Mouse (Mus musculus) right cerebral cortex, postnatal 10 days (tissue): ENCODE measurements at regions not wholly inside any gene's neighbourhood (a gene's known extent, or its start where the extent isn't known, plus 50 kb on each side); places are given as distances from the start of the nearest gene placed in this dataset.

Experiments
- DNase-seq, 2 experiments: peaks; one replicate each; pipeline ENCODE4 v3.0.0; 2021; ENCODE audit warnings: low spot score in 2 of 2

DNA sequence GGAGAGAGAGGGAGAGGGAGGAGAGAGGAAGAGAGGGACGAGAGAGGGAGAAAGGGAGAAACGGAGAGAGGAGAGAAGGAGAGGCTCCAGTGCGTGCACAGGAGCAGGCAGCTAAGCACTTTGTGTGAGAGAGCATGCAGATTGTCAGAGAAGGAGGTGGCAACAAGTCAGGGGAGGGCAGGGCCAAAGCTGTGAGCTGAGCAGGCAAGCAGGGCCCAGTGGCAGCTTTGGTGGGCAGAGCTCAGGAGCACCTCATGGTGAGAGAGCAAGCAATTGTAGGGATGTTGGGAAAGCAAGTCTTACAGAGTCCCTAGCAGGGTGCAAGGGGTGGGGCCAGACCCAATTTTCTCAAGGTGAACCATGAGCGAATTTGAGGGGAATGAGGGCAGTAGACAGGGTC is 234.3 kb upstream of the Hey2 start:
- DNase-seq = no peak

DNA sequence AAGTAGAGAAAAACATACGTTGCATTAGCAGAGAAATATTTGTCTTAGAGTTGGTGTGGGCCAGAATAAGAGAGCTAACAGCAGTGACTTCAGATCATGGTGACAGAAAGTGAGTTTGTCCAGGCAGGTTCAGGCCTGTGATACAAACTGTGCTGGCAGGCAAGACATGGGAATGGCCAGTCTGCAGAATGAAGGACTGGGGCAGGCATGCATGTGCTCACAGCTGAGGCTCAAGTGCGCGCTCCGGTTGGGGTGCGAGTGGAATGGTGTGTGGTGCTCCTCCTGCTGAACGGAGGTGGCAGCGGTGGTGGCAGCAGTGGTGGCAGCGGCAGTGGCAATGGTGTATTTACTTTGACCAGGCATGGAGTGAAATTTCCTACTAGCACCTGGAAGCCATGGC is 233.8 kb upstream of the Hey2 start:
- DNase-seq = no peak

DNA sequence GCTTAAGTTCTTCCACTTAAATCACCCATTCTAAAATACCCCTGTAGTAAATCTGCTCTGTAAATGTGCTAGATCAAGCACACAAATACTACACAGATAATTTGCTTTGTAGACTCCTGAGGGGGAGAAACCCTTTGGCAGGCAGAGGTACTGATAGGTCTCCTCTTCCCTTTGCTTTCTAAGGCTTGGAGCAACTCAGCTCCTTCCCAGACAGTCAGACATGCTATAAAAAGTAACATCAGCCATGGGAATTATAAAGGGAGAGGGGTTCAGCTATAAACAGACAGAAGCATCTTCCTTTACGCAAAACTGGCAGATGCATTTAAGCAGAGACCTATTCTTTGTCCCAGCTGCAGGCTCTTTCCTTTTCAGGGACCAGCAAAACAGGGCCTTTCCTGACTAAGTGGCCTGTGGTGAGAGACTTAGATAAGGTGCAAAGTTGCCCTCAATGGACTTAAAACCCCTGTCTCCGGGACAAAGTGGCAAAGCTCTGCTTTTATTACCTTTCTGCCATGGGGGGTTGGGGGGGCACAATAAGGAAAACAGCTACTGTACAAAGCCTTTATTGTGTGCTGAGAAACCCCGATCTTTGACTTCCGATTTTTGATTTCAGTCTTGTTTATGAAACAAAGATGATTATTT is 231.5 kb upstream of the Hey2 start:
- no peak for DNase-seq

DNA sequence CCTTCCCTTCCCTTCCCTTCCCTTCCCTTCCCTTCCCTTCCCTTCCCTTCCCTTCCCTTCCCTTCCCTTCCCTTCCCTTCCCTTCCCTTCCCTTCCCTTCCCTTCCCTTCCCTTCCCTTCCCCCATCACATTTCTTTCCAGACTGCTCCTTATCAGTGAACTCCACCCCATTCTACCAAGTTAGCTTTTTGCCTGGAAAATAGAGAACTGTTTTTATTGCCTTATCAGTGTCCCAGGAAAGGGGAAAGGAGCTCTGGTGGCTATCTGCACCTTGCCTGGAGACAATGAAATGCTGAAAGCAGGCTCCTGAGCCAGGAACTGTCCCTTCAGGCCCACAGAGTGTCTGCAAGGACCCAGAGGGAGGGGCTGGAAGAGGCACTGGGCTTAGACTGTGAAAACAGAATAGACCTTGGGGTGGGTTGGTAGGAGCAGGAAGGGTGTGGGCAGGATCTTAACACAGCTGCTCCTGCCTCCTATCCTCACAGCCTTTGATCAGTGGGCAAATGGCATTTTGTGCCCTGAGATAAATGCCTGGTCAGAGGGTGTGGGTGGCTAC is 226.1 kb upstream of the Hey2 start:
- DNase-seq = no peak

DNA sequence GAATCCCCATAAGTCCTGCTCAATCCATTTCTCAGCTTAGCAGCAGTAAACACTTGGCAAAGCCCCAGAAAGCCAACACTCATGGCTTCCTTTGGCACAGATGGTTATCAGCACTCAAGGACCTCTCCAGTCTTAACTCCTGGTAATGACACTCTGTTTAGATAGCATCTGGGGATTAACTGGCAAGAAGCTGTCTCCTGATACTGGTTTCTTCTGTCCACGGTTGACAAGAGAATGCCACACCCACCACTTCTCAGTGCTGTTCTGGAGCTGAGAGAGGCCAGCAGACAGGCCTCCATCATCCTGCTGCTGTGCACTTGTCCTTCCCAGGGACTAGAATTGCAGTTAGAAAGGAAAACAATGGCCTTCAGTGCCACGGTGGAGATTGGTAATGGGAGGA is 220.1 kb upstream of the Hey2 start:
- DNase-seq = no peak

DNA sequence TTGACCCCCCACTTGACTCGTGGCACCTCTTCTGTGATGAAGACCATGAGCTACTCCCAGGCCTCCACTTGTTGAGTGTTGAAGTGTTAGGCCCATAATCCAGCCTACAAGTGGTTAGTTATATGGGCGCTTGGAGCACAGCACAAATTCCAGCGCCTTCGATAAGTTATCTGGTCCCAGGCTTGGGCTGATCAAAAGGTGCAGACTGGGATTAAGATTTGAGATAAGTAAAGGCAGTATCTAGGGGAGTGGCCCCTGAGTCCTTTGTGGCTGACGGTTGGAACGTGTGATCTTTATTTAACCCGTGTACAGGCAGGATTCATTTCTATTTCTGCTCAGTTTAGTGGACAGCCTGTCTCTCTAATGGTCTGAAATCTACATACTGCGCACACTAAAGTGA is 210.7 kb upstream of the Hey2 start:
- DNase-seq = no peak

DNA sequence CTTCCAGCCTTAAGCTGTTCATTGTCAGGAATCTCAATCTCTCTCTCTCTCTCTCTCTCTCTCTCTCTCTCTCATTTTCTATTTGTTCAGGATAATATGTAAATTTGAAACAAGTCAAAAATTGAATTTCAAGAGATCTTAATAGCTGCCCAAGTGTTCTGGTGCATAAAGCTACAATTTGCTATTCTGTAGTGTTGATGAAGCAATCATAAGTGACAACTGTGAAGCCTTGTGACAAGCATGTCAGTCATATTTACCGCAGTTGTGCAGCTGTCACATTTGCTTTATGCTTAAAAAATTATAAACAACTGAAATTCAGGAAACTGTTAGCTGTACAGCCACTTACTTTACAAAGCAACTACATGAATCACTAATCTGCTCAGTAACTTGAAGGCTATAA is 208.6 kb upstream of the Hey2 start:
- no peak for DNase-seq

DNA sequence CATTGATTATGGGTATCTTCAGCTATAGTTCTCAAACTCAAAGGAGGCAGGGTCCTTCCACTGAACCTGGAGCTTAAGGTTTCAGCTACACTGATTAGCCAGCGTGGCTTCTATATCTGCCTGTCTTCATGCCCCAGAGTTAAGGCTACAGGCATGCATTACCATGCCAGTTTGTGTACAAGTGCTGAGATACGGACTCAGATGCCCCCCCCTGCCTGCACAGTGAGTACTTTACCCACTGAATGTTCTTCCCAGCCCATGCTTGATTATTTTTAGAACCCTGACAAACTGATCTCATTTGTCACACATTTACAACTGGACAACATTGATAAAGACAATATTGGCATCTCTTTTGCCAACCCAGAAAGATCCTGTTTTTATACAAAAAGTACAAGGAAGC is 206.8 kb upstream of the Hey2 start:
- no peak for DNase-seq

DNA sequence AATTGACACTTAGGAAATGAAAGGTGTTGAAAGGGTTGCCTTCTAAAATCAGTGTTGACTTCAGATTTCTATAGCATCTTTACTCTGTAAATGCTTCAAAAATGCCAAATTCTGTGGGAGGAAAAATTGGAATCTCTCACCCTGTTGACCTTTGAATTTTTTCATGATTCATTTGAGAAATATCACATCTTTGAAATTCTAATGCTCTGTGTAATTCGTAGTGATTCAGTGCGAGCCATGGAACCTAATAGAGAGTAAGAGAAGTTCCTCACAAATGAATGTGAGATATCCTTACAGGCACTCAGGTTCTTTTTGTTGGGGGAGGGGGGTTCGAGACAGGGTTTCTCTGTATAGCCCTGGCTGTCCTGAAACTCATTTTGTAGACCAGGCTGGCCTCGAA is 193.0 kb upstream of the Hey2 start:
- DNase-seq = no peak

DNA sequence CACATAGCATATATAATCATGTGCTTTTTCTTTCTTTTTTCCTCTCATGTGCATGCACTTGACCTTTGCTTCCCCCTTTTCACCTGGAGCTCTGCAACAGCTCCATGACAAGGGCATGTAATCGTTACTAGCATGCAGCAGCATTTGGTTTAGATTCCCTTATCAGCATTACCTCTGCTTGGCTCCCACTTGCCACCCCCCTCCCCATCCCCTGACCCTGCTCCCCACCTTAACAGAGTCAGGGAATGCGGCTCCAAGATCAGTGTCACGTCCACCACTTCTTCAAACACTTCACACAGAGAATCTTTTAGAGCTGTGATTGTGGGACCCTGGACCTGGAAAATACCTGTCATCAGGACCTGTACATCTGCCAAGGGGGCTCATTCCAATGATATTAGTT is 192.2 kb upstream of the Hey2 start:
- DNase-seq = no peak

DNA sequence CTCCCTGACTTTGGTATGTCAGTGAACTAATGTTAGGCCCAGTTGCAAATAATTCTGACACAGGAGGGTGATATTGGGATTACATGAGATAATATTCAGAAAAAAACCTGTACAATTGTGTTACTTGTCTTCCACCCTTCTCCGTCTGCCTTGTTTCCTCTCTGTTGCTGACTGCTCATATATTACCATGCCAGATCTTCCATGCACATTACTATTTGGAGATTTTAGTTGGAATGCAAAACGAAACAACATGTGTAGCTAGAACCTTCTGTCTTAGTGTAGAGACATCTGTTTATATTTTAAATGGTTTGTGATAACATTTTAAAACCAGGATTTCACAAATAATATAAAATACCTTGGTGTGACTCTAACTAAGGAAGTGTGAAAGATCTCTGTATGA is 188.1 kb upstream of the Hey2 start:
- DNase-seq = no peak

DNA sequence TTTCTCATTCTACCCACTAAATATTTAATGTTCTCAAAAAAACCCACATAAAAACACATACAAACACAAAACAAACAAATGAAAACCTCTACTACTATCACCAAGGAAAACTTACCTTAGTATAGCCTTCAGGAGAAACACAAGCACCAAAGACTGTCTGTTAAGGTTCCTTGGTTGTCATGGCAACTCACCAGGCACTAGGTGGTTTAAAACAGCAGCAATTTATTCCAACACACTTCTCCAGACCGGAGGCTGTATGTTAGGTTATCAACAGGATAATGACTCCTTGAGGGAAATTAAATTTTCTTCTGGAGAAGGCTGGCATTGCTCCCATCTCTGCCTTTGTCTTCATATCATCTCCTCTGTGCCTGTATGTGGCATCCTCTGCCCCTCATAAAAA is 183.8 kb upstream of the Hey2 start:
- DNase-seq = peak; percentile 29 to 38

DNA sequence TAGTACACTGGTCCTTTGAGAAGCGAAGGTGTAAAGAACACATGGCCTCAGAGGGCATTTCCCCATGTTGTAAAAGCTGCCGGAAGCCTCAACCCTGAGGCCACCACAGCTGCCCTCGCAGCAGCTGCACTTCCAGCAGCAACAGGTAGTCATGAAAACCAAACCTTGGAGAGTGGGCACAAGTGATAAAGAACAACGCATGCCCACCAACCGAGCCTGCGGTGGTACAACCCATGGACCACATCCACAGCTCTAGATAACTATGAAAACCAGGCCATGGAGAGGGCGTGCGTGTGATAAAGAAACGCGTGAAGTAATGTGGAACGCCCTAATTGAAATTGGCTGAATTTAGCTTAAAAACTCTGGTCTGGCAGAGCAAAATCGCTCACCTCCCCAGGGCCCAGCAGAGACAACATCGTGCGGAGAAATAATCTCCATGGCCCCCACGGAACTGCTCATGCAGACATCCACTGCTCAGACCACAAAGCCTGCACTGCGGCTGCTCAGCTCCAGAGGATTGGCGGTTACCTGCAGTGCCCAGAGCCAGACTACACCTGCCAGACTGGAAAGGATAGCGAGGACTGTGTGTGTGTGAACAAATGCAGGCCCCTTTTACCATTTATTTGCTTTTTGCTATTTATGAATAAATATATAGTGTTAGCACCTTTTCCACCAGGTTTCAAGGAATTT is 170.2 kb upstream of the Hey2 start:
- DNase-seq = no peak

DNA sequence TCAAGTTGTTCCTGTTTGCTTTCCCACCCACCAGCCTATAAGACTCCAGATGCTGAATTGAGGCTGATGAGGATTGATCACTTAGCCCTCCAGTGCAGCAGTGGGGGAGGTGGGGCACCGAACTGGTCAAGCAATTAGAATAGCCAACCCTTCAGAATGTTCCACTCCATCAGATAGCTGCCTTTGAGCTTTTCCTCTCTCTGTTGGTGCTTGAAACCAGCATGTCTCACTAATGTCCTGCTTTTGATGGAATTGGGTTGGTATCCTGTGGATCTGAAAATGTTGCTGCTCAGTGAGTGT is 167.3 kb upstream of the Hey2 start:
- DNase-seq = no peak

DNA sequence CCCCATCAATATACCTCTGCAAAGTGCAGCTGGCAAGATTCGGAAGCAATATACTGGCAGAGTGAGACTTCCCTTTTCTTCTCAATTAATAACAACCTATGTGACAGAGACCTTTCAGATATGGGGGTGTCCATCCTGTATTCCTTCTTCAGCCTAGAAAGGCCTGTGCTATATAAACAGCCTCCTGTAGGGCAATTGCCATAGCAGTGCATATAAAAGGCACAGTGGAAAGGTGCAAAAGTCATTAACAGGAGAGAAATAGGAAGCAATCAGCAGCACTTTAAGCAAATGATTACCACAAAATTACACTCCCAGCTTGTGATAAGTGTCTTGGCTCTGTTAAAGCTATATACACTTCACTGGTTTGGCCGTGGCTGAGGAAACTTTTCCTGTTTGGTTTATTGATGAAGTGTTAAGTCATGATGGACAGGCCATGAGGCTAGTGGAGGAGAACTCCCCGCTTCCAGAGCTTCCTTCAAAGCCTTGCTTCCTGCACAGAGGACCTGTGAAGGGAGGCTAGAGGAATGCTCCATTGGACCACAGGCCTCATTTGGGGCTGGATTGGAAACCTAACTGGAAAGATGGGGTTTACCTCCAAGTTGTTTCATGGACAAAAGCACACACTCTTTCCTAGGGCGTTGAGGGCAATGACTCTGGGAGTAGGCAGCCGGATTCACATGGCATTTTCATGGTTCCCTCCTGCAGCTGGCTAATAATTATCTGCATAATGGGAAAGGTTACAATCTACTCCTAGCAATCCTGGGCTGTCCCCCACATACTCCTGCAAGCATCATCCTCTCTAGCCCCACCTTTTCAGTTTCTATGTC is 166.7 kb upstream of the Hey2 start:
- DNase-seq = no peak

DNA sequence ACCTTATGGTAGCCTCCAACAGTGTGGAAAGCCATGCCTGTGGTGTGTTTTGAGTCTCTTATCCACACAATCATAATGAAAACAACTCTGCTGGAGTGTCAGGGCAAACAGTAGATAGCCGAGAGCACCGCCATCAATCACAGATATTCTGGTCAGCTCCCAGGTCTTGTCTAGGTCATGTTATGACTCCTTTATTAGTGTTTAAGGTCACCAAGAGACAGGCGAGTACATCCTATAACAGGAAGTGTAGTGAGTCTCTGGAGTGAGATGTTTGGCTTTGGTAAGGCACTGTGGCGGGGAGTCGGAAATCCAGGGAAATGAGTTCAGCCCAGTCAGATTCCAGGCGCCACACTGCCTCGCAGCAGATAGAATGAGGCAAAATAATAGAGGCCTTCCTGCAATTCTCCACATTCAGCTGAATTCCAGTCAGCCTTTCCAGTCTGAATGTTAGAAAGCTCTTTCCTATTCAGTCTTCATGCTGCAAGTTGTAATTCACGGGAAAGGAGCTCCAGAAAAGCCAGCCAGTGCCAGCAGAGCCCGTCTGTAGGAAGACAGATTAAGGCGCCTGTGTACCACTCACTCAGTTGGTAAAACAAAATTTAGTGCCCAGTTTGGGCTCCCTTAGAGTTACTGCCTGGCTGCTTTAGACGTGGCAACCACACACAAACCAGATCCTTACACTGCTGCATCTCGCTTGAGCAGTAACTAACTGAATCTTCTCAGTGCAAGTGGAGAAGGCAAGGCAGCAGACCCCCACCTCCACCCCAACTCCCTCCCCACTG is 155.8 kb upstream of the Hey2 start:
- DNase-seq = peak; percentile 21 to 25

DNA sequence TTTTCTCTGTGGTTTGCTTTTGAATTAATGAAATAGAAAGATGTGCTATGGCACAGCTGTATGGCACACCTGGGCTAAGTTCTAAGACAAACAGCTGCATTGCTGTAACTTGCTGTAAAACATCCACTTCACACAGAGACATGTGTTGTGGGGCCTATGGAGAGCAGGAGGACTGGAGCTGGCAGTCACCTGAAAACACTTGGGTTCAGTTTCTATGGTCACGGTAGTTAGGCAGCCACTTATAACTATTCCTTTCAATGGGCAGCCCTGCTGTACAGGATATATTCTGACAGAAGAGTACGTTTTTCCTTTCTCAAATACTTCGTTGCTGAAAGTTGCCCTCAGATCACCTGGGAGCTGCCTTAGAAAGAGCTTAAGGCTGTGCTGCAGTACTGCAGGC is 149.6 kb upstream of the Hey2 start:
- DNase-seq = no peak

DNA sequence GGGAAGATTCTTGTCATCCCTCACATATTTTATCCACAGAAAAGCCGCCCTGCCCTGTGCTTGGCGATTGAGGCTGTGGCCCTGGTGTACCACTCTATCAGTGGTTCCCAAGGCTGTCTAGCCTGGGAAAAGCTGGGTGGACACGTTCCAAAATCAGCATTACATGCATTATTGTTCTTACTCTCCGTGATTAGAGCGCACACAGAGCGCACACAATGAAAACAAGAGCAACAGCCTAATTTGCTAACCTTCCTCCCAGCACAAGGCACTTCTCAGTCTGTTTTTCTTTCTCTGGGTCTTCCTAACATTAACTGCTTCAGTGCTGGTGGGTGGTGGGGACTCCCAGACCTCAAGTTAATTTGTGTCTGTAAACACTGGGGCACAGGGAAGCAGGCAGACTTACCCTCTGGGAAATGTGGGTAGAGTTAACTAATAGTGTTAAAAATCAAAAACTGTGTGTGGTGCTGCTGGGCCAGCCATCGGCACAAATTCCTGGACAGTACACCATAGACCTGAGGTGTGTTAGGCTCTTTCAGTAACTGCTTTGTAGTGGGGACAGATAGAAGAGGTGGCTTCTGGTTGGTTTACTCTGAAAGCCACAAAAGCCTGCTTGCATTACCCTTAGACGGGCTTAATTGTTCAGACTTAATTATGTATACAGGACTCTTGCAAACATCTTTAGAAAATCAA is 137.8 kb upstream of the Hey2 start:
- DNase-seq = peak; percentile 26 to 29

DNA sequence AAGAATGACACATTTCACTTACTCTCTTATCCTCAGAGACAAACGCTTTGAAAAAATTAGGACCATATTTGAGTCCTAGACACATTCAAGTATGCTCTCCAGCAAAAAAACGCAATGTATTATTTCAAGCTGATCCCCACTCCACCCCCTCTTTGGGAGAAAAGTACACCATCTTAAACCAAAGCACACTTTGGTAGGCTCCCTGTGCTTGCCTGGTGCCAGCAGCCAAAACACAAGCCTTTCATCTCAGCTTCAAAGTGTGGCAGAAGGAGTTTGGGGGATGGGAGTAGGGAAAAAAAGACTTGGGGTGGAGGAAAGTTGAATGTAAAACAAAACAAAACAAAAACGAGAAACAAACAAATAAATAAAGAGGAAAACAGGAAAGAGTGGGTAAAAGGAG is 137.2 kb upstream of the Hey2 start:
- peak; percentile 28 to 29 for DNase-seq

DNA sequence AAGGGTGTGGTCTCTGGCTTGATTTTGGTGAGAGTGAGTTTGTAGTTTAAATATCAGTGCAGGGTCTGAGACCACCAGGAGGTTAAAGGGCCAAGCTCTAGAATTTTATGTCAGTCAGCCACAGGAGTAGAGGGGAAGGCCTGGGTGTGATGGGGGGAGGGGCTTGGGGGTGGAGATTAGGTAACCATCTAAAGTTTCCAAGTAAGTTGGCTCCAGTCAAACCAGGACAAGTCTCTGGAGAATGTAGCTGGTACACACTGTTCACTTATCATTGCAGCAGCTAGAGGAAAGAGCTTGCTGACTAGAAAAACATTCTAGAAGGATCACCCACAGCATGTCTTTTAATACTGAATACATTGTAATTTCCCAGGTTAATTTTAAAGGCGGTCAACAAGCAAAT is 123.6 kb upstream of the Hey2 start:
- no peak for DNase-seq

DNA sequence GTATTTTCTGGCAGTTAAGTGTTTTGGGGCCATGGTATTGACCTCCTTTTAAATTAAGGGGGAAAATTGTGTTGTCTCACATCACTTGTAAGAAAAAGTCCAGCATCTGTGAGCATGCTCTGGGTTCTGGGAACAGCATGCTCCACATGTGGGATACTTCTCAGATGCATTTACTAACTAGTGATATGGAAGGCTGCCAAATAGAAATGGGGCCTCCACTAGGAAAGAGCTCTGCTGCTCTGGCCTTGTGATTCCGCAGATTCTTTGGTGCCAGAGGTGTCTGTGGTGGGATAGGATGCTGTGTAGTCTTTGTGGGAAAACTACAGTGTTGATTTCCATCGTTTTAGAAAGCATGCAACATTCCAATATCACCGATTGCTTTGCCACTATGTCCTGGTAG is 111.2 kb upstream of the Hey2 start:
- no peak for DNase-seq

DNA sequence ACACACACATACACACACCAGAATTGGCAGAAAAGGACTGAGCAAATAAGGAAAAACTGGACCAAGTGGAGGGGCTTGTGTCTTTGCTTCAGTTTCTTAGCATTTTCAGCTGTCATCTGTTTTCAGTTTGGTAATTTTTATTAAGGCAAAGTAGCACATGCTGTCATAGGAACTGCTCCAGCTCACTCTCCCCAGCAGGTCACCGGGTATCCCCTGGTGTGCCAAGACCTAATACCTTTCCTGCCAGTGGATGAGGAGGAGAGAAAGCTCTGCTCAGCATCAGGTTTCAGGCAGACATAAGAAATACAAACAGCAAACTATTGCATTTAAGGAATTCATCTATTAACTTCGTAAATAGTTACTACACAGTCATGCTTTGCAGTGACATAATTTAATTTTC is 109.8 kb upstream of the Hey2 start:
- no peak for DNase-seq
